Mouse (Mus musculus): Measurements from ENCODE around the gene Klf7. TPM values are rescaled to one million over a fixed set of nuclear protein-coding genes. Genes with fewer than 3 reads are reported as not detected.

Klf7 gene
- total and polyA plus RNA-seq, 3 experiments: 1.6 to 3.1 TPM; not detected in 1

DNA sequence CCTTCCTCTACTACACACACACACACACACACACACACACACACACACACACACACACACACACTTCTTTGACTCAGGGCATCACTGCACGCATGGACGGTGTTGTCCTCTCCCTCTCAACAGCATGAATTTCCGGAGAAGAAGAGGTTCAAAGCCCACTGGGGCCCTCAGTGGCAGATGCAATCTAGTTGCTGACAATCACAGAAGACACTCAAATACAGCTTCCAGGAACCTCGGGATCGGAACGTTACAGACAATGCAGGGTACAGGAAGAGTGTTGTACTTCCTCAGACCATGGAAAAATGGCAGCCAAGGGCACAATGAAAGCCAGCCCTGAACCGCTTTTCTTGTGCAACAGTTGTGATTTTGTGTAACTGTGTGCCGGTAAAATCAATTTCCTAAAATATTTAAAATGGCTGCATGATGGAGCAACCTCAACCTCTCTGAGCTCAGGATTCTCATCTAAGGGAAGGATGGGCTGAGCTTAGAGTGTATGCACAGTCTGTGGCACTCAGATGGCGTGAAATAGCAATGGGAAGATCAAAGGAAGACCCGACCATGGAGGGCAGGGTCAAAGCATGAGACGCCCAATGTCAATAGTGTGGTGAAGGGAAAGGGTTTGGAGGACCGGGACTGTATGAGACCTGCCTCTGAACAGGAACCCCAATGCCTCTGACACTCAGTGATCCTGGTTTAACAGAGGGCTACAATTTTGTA lies 33.3 kb downstream of the Klf7 start:
- Histone ChIP-seq H3K27me3 (ENCODE audit: control insufficient read depth in 1 of 2, insufficient read depth in 2 of 2, low read length in 2 of 2) (no peaks in the 10 kb centered on the region), H3K36me3 (ENCODE audit: control insufficient read depth in 1 of 2, insufficient read depth in 2 of 2, low read length in 2 of 2) (peaks cover 0 to 25% of the 10 kb centered on the region in 2 experiments; a peak in 3 of 4 replicates), H3K9me3 (replicated peaks; ENCODE audit: insufficient read depth, low read length) (no peaks in the 10 kb centered on the region), H3K4me1 (ENCODE audit: control insufficient read depth in 1 of 2, insufficient read depth in 2 of 2, low read length in 2 of 2) (peaks cover 12 to 21% of the 10 kb centered on the region in 2 experiments), H3K79me2 (ENCODE audit: control insufficient read depth, insufficient read depth, low read length, poor library complexity) (no peaks in the 10 kb centered on the region), H3K9ac (ENCODE audit: control insufficient read depth, low read depth, low read length, poor library complexity, severe bottlenecking) (no peak overlapping the region), H3K27ac (ENCODE audit: control insufficient read depth, low read depth, low read length) (no peak overlapping the region), H3K4me3 (ENCODE audit: control insufficient read depth in 1 of 2, insufficient read depth in 1 of 2, low read depth in 2 of 2, low read length in 2 of 2) (no peak overlapping the region)
- DNase-seq (ENCODE audit: low read depth, low spot score): no peak
- TF ChIP-seq MAZ (IDR thresholded peaks at IDR 0.05; ENCODE audit: low read depth, low read length): no peak
- TF ChIP-seq POLR2AphosphoS5 (IDR thresholded peaks at IDR 0.05; ENCODE audit: borderline replicate concordance, low read depth, low read length): no peak
- TF ChIP-seq MYB (IDR thresholded peaks at IDR 0.05; ENCODE audit: low read depth, low read length): no peak
- TF ChIP-seq ETS1 (IDR thresholded peaks at IDR 0.05; ENCODE audit: low read depth, low read length): no peak
- no peak for TF ChIP-seq EP300 (IDR thresholded peaks at IDR 0.05; ENCODE audit: low read depth in 1 of 2, low read length in 2 of 2)
- no peak for TF ChIP-seq SIN3A (IDR thresholded peaks at IDR 0.05; ENCODE audit: low read length)
- no peak for TF ChIP-seq TCF12 (IDR thresholded peaks at IDR 0.05; ENCODE audit: low read depth, low read length)
- TF ChIP-seq MAFK (IDR thresholded peaks at IDR 0.05; ENCODE audit: borderline replicate concordance, low read depth, low read length): no peak
- TF ChIP-seq UBTF (IDR thresholded peaks at IDR 0.05; ENCODE audit: borderline replicate concordance, insufficient read depth, low read depth, low read length): no peak

DNA sequence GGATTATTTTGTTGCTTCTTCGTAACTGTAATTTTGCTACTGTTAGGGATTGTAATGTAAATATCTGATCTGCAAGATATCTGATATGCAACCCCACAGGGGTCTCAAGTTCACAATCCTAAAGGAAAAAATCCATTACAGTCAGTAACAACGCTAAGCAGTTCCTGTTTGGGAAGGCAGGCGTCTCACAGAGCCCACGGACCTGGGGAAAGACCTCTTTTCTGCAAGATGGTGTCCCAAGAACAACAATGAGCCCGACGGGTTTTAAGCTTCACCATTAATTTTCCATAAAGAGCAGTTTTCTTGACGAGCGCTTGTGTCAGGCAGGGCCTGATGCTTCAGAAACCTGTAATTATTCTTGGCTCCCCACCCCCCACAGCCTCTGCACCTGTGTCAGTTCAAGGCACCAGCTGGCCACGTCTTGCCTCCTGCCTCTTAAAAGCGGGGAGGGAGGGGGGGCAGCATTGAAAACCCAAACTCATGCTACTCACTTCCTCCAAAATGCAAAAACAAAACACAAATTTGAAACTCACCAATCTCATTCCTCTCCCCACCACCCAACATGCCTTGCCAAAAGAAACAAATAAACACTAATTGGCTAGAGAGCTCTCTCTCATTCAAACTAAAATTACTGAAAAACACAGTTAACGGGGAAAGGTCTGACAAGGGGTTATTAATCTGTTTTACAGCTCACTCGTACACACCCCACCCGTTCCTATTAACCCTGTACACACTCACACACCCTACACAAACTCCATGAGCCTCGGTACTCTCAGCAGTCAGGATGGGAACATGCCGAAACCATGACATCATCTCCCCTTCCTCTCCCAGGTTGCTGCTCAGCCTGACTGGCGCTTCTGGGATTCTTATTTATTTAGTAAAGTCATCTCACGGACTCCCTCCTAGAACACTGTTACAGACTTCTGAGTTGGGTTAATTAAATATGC lies 34.2 kb downstream of the Klf7 start:
- Histone ChIP-seq H3K9me3 (replicated peaks; ENCODE audit: insufficient read depth, low read length) (no peaks in the 10 kb centered on the region), H3K79me2 (ENCODE audit: control insufficient read depth, insufficient read depth, low read length, poor library complexity) (peaks cover 2% of the 10 kb centered on the region; the same call in 1 of the 2 replicates), H3K4me3 (ENCODE audit: control insufficient read depth in 1 of 2, insufficient read depth in 1 of 2, low read depth in 2 of 2, low read length in 2 of 2) (no peak overlapping the region), H3K9ac (ENCODE audit: control insufficient read depth, low read depth, low read length, poor library complexity, severe bottlenecking) (no peak overlapping the region), H3K27ac (ENCODE audit: control insufficient read depth, low read depth, low read length) (no peak overlapping the region), H3K27me3 (ENCODE audit: control insufficient read depth in 1 of 2, insufficient read depth in 2 of 2, low read length in 2 of 2) (no peaks in the 10 kb centered on the region), H3K36me3 (ENCODE audit: control insufficient read depth in 1 of 2, insufficient read depth in 2 of 2, low read length in 2 of 2) (peaks cover 0 to 31% of the 10 kb centered on the region in 2 experiments; a peak in 3 of 4 replicates), H3K4me1 (ENCODE audit: control insufficient read depth in 1 of 2, insufficient read depth in 2 of 2, low read length in 2 of 2) (peaks cover 12 to 25% of the 10 kb centered on the region in 2 experiments)
- TF ChIP-seq BHLHE40 (IDR thresholded peaks at IDR 0.05; ENCODE audit: borderline replicate concordance, low read depth, low read length) (no peak), MYC (IDR thresholded peaks at IDR 0.05; ENCODE audit: low read depth, low read length) (no peak), SIN3A (IDR thresholded peaks at IDR 0.05; ENCODE audit: low read length) (no peak), JUND (IDR thresholded peaks at IDR 0.05; ENCODE audit: low read depth, low read length) (no peak), ZKSCAN1 (IDR thresholded peaks at IDR 0.05; ENCODE audit: low read depth, low read length) (no peak), MAZ (IDR thresholded peaks at IDR 0.05; ENCODE audit: low read depth, low read length) (no peak), ETS1 (IDR thresholded peaks at IDR 0.05; ENCODE audit: low read depth, low read length) (no peak), TBP (IDR thresholded peaks at IDR 0.05; ENCODE audit: low read depth, low read length) (no peak), ELF1 (IDR thresholded peaks at IDR 0.05; ENCODE audit: low read depth, low read length) (no peak), TAL1 (IDR thresholded peaks at IDR 0.05; ENCODE audit: low read length) (no peak), MYB (IDR thresholded peaks at IDR 0.05; ENCODE audit: low read depth, low read length) (no peak), USF2 (IDR thresholded peaks at IDR 0.05; ENCODE audit: borderline replicate concordance in 1 of 2, insufficient read depth in 1 of 2, low read depth in 1 of 2, low read length in 2 of 2) (no peak), UBTF (IDR thresholded peaks at IDR 0.05; ENCODE audit: borderline replicate concordance, insufficient read depth, low read depth, low read length) (no peak), SMC3 (IDR thresholded peaks at IDR 0.05; ENCODE audit: low read depth, low read length) (no peak)
- no peak for DNase-seq (ENCODE audit: low read depth, low spot score)

Data from MEL (cell line).